Mouse (Mus musculus): ENCODE data around the gene Trip4.

The Trip4 gene

GRCm38 (mm10) chr9:65908394-65909300 is at the start of gene Trip4, which contains the start of gene Csnk1g1:
Trip4 (minus strand) TSS chr9:65908794.
Csnk1g1 (plus strand) TSS chr9:65908924.
- peak; percentile 94 to 98 for DNase-seq

GRCm38 (mm10) chr9:65951082-65951587 is 42.5 kb upstream of the Trip4 start:
- DNase-seq, result peak in 1 of 2 experiments; percentile 17

DNA sequence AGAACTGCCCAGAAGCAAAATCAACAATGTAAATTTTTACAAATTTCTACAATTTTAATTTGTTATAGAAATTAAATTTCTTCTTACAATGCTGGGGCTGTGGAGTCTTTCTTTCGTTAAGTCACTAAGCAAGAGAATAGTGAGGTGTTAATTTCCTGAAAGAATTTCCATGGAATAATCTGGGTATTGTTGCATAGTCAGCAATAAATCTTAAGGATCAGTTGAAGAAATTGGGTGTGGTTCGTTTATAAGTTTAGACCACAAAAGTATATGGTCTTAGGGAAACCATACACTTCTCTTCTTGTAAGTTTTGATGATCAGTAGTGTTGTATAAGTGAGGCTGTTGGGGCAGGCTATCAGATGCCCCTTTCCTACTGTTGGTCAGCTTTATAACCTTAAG is 29.0 kb upstream of the Trip4 start:
- DNase-seq, result no peak

- DNase-seq, result no peak
These were observed 21.2 kb upstream of the Trip4 start for GRCm38 (mm10) chr9:65929826-65930225.

DNA sequence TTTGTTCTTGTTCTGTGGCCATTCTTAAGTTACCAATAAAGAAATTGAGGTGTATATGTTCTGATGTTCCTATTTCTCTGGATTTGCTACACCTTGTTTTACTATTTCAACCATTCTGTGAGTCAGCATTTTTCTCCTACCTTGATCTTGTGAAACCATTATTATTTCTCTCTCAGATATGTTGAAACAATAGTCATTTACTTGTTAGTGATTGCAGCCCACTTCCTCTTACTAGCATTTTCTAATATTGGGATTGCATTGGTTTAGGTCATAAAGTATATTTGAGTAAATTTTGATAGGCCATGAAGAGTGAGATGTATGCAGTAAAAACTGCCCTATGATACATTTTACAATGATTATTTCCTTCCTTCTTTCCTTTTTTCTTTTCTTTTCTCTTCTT is 19.9 kb upstream of the Trip4 start:
- DNase-seq, result no peak

DNA sequence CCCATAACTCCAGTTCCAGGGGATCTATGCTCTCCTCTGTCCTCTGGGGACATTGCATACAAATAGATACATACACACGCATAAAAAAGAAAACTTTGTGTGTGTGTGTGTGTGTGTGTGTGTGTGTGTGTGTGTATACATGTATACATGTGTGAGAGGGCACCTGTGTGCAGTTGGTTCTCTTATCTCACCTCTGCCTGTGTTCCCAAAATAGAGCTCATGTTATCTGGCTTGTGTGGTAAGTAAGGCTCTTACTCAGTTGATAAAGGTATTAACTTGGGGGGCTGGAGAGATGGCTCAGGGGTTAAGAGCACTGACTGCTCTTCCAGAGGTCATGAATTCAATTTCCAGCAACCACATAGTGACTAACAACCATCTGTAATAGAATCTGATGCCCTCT is 8.4 kb upstream of the Trip4 start:
- no peak for DNase-seq

GRCm38 (mm10) chr9:65913976-65914375 is 5.4 kb upstream of the Trip4 start:
- DNase-seq, result no peak

GRCm38 (mm10) chr9:65909837-65910236 is 1.2 kb upstream of the Trip4 start:
- no peak for DNase-seq

- DNase-seq, result peak in 1 of 2 experiments; percentile 68
These were observed 757 bp upstream of the Trip4 start for GRCm38 (mm10) chr9:65909301-65909801.

- no peak for DNase-seq
These were observed 5.2 kb downstream of the Trip4 start for GRCm38 (mm10) chr9:65903419-65903818.

GRCm38 (mm10) chr9:65902879-65903278 is 5.7 kb downstream of the Trip4 start:
- DNase-seq, result no peak

- DNase-seq, result no peak
These were observed 11.6 kb downstream of the Trip4 start for GRCm38 (mm10) chr9:65896977-65897376.

DNA sequence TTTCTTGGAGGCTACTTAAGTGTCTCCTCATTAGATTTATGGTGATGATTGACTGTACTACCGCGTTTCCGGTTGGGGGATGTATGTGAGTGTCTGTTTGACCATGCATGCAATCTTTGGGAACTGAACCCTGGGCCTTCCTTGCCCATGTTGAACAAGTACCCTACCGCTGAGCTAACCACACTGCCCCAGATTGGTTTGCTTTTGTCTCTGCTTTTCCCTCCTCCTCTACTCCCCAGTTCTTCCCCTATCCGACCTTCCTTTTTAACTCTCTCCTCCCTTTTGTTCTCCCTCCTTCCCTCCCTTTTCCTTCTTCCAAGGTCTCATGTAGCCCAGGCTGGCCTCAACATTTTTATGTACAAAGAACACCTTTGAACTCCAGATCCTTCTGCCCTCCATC is 17.5 kb downstream of the Trip4 start:
- DNase-seq, result no peak

GRCm38 (mm10) chr9:65890143-65890628 is 18.4 kb downstream of the Trip4 start, which contains the start of gene Pclaf:
Pclaf (plus strand) TSS chr9:65890237.
- peak; percentile 80 to 83 for DNase-seq

- DNase-seq, result peak; percentile 93 to 95
These were observed 23.9 kb downstream of the Trip4 start for GRCm38 (mm10) chr9:65884564-65885315.

GRCm38 (mm10) chr9:65859656-65860055 is 48.9 kb downstream of the Trip4 start:
- DNase-seq, result no peak

GRCm38 (mm10) chr9:65850203-65850602 is 58.4 kb downstream of the Trip4 start:
- DNase-seq, result no peak

- peak in 1 of 2 experiments; percentile 59 for DNase-seq
These were observed 60.4 kb downstream of the Trip4 start for GRCm38 (mm10) chr9:65848154-65848553.

DNA sequence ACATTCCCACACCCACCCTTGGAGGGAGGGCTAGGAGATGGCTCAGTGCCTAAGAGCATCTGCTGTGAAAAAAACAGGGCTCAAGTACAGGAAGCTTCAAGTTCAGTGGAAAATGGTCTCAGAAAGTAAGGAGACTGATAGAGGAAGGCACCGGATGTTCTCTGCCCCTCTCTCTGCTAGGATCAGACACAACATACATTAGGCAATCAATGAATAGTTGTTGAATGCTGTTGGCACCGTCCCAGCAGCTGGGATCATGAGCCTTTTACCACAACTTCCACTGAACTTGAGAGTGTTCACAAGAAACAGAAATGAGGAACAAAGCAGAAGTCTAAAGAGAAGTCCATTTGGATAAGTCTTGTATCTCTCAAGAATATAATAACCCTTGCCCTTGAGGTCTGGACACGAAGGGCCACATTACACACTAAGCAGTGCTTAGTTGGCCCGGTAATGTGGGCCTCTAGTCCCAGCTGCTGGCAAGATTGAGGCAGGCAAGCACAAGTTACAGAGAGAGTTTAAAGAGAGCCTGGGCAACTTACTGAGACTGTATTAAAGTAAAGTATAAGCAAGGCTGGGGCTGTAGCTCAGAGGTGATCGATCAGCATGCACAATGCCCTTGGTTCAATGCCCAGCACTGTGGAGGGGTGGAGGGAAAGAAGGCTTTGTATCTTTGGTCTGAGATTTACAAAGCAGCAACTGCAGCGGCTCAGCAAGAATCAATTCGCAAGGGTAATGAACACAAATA is 64.0 kb downstream of the Trip4 start:
- DNase-seq, result peak; percentile 60 to 65

- no peak for DNase-seq
These were observed 68.8 kb downstream of the Trip4 start for GRCm38 (mm10) chr9:65839841-65840240.

- no peak for DNase-seq
These were observed 71.7 kb downstream of the Trip4 start for GRCm38 (mm10) chr9:65836916-65837315.

DNA sequence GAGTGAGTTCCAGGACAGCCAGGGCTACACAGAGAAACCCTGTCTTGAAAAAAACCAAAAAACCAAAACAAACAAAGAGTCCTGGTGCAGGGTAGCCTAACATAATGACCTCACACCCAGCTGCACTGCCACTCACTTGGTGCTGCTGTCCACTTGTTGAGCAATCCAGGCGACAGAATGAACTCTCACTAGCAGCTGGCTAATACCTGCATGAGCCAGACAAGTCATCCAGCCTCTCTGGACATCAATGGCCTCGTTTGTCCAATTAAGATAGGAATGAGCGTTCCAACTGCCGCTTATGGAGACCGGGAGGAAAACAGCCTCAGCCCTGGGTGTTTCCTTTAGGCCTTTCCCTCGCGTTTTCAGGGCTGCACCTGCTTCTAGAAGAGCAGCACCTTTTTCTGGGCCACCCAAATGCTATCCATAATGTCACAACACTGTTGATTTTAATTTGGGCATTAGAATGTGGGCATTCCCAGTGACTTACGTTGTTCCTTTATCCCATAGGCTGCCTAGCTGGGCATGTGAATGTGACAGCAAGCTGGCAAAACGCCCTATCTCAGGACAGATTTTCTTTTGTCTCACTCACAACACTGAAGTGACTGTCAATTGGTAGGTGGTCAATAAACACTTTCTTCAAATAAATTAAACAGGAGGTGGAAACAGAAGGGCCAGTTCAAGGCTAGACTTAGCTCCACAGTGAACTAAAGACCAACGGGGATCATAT is 73.8 kb downstream of the Trip4 start:
- no peak for DNase-seq
